In genomic region chr2:136891951-136892371, GRCm38 (mm10) we compare ENCODE assay signal across 1 mouse cellular context.
A peak's percentile ranks its signal among the peaks of the same experiment; 100 is the strongest.
TF ChIP-seq lines count a peak whose summit lies in the region.

No protein-coding gene starts in this region.

TF ChIP-seq in MEL, 35 proteins besides CTCF, POLR2A, EP300 and RAD21 (continued from another document):
- no peak; the same call in 1 of the 2 replicates for TF ChIP-seq MYC (IDR thresholded peaks at IDR 0.05; ENCODE audit: low read depth, low read length)
- TF ChIP-seq TBP (IDR thresholded peaks at IDR 0.05; ENCODE audit: low read depth, low read length) = peak; percentile 81; the same call in 1 of the 2 replicates
- peak; percentile 98 for TF ChIP-seq ZNF384 (IDR thresholded peaks at IDR 0.05; ENCODE audit: low read depth, low read length)
- TF ChIP-seq USF2 (IDR thresholded peaks at IDR 0.05; ENCODE audit: borderline replicate concordance in 1 of 2, insufficient read depth in 1 of 2, low read depth in 1 of 2, low read length in 2 of 2) = no peak
- peak; percentile 99 for TF ChIP-seq RCOR1 (IDR thresholded peaks at IDR 0.05; ENCODE audit: low read depth, low read length)
- TF ChIP-seq MAFK (IDR thresholded peaks at IDR 0.05; ENCODE audit: borderline replicate concordance, low read depth, low read length) = no peak
- 0 out of 2 replicates have a peak, but pooled peaks have one; percentile 56 for TF ChIP-seq ETS1 (IDR thresholded peaks at IDR 0.05; ENCODE audit: low read depth, low read length)
- TF ChIP-seq MYB (IDR thresholded peaks at IDR 0.05; ENCODE audit: low read depth, low read length) = peak; percentile 94
- TF ChIP-seq NELFE (IDR thresholded peaks at IDR 0.05; ENCODE audit: low read depth, low read length) = peak; percentile 67
- peak; percentile 55; the same call in 1 of the 2 replicates for TF ChIP-seq POLR2AphosphoS2 (IDR thresholded peaks at IDR 0.05; ENCODE audit: low read length)
- TF ChIP-seq GABPA (IDR thresholded peaks at IDR 0.05; ENCODE audit: low read depth, low read length) = no peak
- TF ChIP-seq GATA1 (IDR thresholded peaks at IDR 0.05; ENCODE audit: low read depth, low read length) = peak; percentile 43; the same call in 1 of the 2 replicates
- TF ChIP-seq TAL1 (IDR thresholded peaks at IDR 0.05; ENCODE audit: low read length) = no peak
- TF ChIP-seq NRF1 (IDR thresholded peaks at IDR 0.05; ENCODE audit: insufficient read depth, low read depth, low read length, poor library complexity, severe bottlenecking) = peak; percentile 78
